Mouse (Mus musculus) T-helper 2 cell (primary cell): ENCODE data around the gene Rpl23.

ENCODE experiments used
- in situ Hi-C: fragments of 300-600 bp; cut with MboI, MseI; formaldehyde crosslinking; loops from one replicate; pipeline ENCODE4 v1.15.1; 2025; ENCODE audit warnings: high pct_unique_total_duplicates

The Rpl23 gene

GRCm38 (mm10) chr11:97813746-97814515, 31.7 kb upstream of the Rpl23 start:
- in situ Hi-C loops, result no loop called here

- in situ Hi-C loops, result no loop called here
Measured at GRCm38 (mm10) chr11:97813085-97813484, 30.8 kb upstream of the Rpl23 start.

GRCm38 (mm10) chr11:97812491-97812921, 30.3 kb upstream of the Rpl23 start:
- in situ Hi-C loops, result no loop called here

- in situ Hi-C loops, result no loop called here
Measured at GRCm38 (mm10) chr11:97811569-97812362, 29.5 kb upstream of the Rpl23 start.

- in situ Hi-C loops, result no loop called here
Measured at GRCm38 (mm10) chr11:97810970-97811369, 28.7 kb upstream of the Rpl23 start.

GRCm38 (mm10) chr11:97810356-97810755, 28.1 kb upstream of the Rpl23 start:
- in situ Hi-C loops, result no loop called here

- in situ Hi-C loops, result no loop called here
Measured at GRCm38 (mm10) chr11:97809235-97810121, 27.2 kb upstream of the Rpl23 start.

- in situ Hi-C loops, result no loop called here
Measured at GRCm38 (mm10) chr11:97808621-97809234, 26.5 kb upstream of the Rpl23 start.

GRCm38 (mm10) chr11:97808093-97808492, 25.9 kb upstream of the Rpl23 start:
- in situ Hi-C loops, result no loop called here

- in situ Hi-C loops, result no loop called here
Measured at GRCm38 (mm10) chr11:97807626-97808025, 25.4 kb upstream of the Rpl23 start.

GRCm38 (mm10) chr11:97806613-97806964, 24.4 kb upstream of the Rpl23 start:
- in situ Hi-C loops, result no loop called here

GRCm38 (mm10) chr11:97805662-97806612, 23.7 kb upstream of the Rpl23 start:
- in situ Hi-C loops, result no loop called here

GRCm38 (mm10) chr11:97804841-97805661, 22.8 kb upstream of the Rpl23 start:
- in situ Hi-C loops, result no loop called here

GRCm38 (mm10) chr11:97803847-97804246, 21.6 kb upstream of the Rpl23 start:
- in situ Hi-C loops, result no loop called here

- in situ Hi-C loops, result no loop called here
Measured at GRCm38 (mm10) chr11:97802495-97802894, 20.3 kb upstream of the Rpl23 start.

- in situ Hi-C loops, result no loop called here
Measured at GRCm38 (mm10) chr11:97802194-97802470, 19.9 kb upstream of the Rpl23 start.

GRCm38 (mm10) chr11:97801409-97802193, 19.4 kb upstream of the Rpl23 start:
- in situ Hi-C loops, result no loop called here

- in situ Hi-C loops, result no loop called here
Measured at GRCm38 (mm10) chr11:97800691-97801408, 18.6 kb upstream of the Rpl23 start.
